In the genomic region with DNA sequence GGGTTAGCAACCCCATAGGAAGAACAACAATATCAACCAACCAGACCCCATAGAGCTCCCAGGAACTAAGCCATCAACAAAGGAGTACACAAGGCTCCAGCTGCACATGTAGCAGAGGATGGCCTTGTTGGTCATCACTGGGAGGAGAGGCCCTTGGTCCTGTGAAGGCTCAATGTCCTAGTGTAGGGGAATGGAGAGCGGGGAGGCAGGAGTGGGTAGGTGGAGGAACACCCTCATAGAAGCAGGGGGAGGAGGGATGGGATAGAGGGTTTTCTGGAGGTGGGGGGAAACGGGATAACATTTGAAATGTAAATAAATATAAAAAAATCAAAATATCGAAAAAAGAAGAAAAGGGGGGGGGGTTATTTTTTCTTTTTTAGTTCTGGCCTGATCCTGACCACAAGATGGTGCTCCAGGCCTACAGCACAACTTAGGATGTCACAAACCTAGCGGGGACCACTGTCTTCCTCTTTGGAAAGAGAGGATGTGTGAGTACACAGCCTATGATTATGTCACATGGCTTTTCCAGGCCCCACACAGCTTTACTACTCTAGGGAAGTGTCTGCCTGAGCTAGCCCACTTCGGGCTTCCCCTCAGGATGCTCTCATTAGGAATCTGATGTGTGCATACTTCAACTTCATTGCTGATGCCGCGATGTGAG, we compare ENCODE assay signal across 9 mouse cellular contexts. TPM values are rescaled to one million over a fixed set of nuclear protein-coding genes. Genes with fewer than 3 reads are reported as not detected.
DNase-seq lines count a peak whose midpoint lies in the region; ATAC-seq and TF ChIP-seq lines count a peak whose summit lies in the region.
"Had no signal": no experiment of that assay in that cellular context is flagged by ENCODE, and none has a peak within 500 bp of the region (broad histone marks: within the 10 kb centered on the region; RNA-seq: fewer than 3 reads in every experiment).

No protein-coding gene starts in this region.

- no peak overlapping the region for H3K4me3 ChIP-seq in hindbrain, embryonic 11.5 days (ENCODE audit: low read depth, low read length)
- no peak overlapping the region for H3K4me3 ChIP-seq in hindbrain, embryonic 10.5 days
- H3K4me3 ChIP-seq in CH12.LX (replicated peaks in 1 of 3; ENCODE audit: low read depth in 2 of 3, low read length in 2 of 3, poor library complexity in 1 of 3), result no peak overlapping the region
- no peak overlapping the region for H3K4me3 ChIP-seq in cortical plate, adult 2 months (ENCODE audit: insufficient read depth, low read length)
- no peak overlapping the region for H3K4me3 ChIP-seq in hindbrain, postnatal 0 days (ENCODE audit: low read length)
- no peak overlapping the region for H3K4me3 ChIP-seq in midbrain, embryonic 14.5 days (replicated peaks; ENCODE audit: low read depth, low read length)
- H3K4me3 ChIP-seq: heart, embryonic 15.5 days had no signal

- TF ChIP-seq EP300 in CH12.LX (IDR thresholded peaks at IDR 0.05; ENCODE audit: low read length), result no peak

- H3K9ac ChIP-seq in hindbrain, embryonic 11.5 days (ENCODE audit: low read depth, low read length), result no peak overlapping the region
- H3K9ac ChIP-seq in CH12.LX (ENCODE audit: insufficient read depth, low read depth), result no peak overlapping the region
- no peak overlapping the region for H3K9ac ChIP-seq in hindbrain, postnatal 0 days (replicated peaks; ENCODE audit: low read length)
- H3K9ac ChIP-seq in midbrain, embryonic 14.5 days (replicated peaks; ENCODE audit: low read length), result no peak overlapping the region
- H3K9ac ChIP-seq: heart, embryonic 15.5 days had no signal

- no peaks in the 10 kb centered on the region for H3K27me3 ChIP-seq in hindbrain, embryonic 11.5 days (ENCODE audit: control insufficient read depth, insufficient read depth, low read length)
- H3K27me3 ChIP-seq in hindbrain, embryonic 10.5 days (ENCODE audit: insufficient read depth, poor library complexity, severe bottlenecking), result no peaks in the 10 kb centered on the region
- H3K27me3 ChIP-seq in CH12.LX (replicated peaks), result no peaks in the 10 kb centered on the region
- no peaks in the 10 kb centered on the region for H3K27me3 ChIP-seq in hindbrain, postnatal 0 days (ENCODE audit: insufficient read depth, low read length)
- no peaks in the 10 kb centered on the region for H3K27me3 ChIP-seq in midbrain, embryonic 14.5 days (ENCODE audit: control insufficient read depth, insufficient read depth, low read length)
- H3K27me3 ChIP-seq: heart, embryonic 15.5 days had no signal

- peak; percentile 85 for TF ChIP-seq RAD21 in CH12.LX (IDR thresholded peaks at IDR 0.05; ENCODE audit: low read depth, low read length)

- 78% methylated on average over 7 of the region's 7 CpGs for WGBS in hindbrain, embryonic 11.5 days
- 75% methylated on average over 7 of the region's 7 CpGs for WGBS in hindbrain, embryonic 10.5 days
- 69% methylated on average over 7 of the region's 7 CpGs for WGBS in hindbrain, postnatal 0 days
- WGBS in midbrain, embryonic 14.5 days, result 67% methylated on average over 7 of the region's 7 CpGs

- dilution Hi-C loops in CH12.LX (cut with MboI; ENCODE audit: extremely low pct_ligation_motif_present, extremely low pct_unique_long_range_greater_than_20kb, low sequenced_read_pairs), result no loop called here

- H3K79me2 ChIP-seq in CH12.LX (replicated peaks; ENCODE audit: control insufficient read depth, extremely low read depth, insufficient read depth, poor library complexity, severe bottlenecking), result no peaks in the 10 kb centered on the region

- H3K9me3 ChIP-seq in hindbrain, embryonic 11.5 days (ENCODE audit: control insufficient read depth, low read length), result no peaks in the 10 kb centered on the region
- no peaks in the 10 kb centered on the region for H3K9me3 ChIP-seq in hindbrain, embryonic 10.5 days
- H3K9me3 ChIP-seq in CH12.LX (replicated peaks; ENCODE audit: low read length), result peaks cover 8% of the 10 kb centered on the region
- no peaks in the 10 kb centered on the region for H3K9me3 ChIP-seq in hindbrain, postnatal 0 days (ENCODE audit: low read length)
- no peaks in the 10 kb centered on the region for H3K9me3 ChIP-seq in midbrain, embryonic 14.5 days (ENCODE audit: control insufficient read depth, low read length)
- H3K9me3 ChIP-seq: heart, embryonic 15.5 days had no signal

- peak; percentile 65; the same call in 1 of the 2 replicates for ATAC-seq in hindbrain, embryonic 11.5 days (ENCODE audit: low FRiP score)
- ATAC-seq in hindbrain, postnatal 0 days, result peak; percentile 86
- ATAC-seq in midbrain, embryonic 14.5 days (ENCODE audit: low FRiP score, low TSS enrichment), result peak; percentile 74; the same call in 1 of the 2 replicates

- in situ Hi-C loops in CH12.LX (cut with MboI; ENCODE audit: low pct_ligation_motif_present, low pct_unique_long_range_greater_than_20kb, low sequenced_read_pairs), result loop anchor here (10.0 kb wide), 2 partner anchors 318 to 388 kb away; no protein-coding TSS in a partner anchor

- no peak for TF ChIP-seq POLR2A in CH12.LX (IDR thresholded peaks at IDR 0.05; ENCODE audit: low read depth, low read length)
- no peak for TF ChIP-seq POLR2A in cortical plate, adult 2 months (IDR thresholded peaks at IDR 0.05; ENCODE audit: extremely low read depth, insufficient read depth, low read length)

- H3K4me1 ChIP-seq in hindbrain, embryonic 11.5 days (replicated peaks; ENCODE audit: control insufficient read depth, insufficient read depth, low read length), result no peaks in the 10 kb centered on the region
- H3K4me1 ChIP-seq in hindbrain, embryonic 10.5 days (replicated peaks), result no peaks in the 10 kb centered on the region
- no peaks in the 10 kb centered on the region for H3K4me1 ChIP-seq in CH12.LX (ENCODE audit: control insufficient read depth in 1 of 2, insufficient read depth in 2 of 2)
- H3K4me1 ChIP-seq in cortical plate, adult 2 months (ENCODE audit: control insufficient read depth, insufficient read depth, low read length), result no peaks in the 10 kb centered on the region
- no peaks in the 10 kb centered on the region for H3K4me1 ChIP-seq in hindbrain, postnatal 0 days (ENCODE audit: insufficient read depth, low read length)
- H3K4me1 ChIP-seq in midbrain, embryonic 14.5 days (ENCODE audit: control insufficient read depth, insufficient read depth, low read length), result no peaks in the 10 kb centered on the region

- TF ChIP-seq CTCF in CH12.LX (conservative IDR thresholded peaks at IDR 0.05 in 1 of 2, IDR thresholded peaks at IDR 0.05 in 1 of 2; ENCODE audit: low read depth in 2 of 2, low read length in 2 of 2), result peak; percentile 28 to 82; a peak in 3 of 4 replicates
- TF ChIP-seq CTCF in cortical plate, adult 2 months (IDR thresholded peaks at IDR 0.05; ENCODE audit: extremely low read depth, insufficient read depth, low read length), result peak; percentile 79
- TF ChIP-seq CTCF in hindbrain, postnatal 0 days (IDR thresholded peaks at IDR 0.05; ENCODE audit: low read depth), result peak; percentile 85

- peaks cover 3% of the 10 kb centered on the region; the same call in 1 of the 2 replicates for H3K36me3 ChIP-seq in hindbrain, embryonic 11.5 days (ENCODE audit: control insufficient read depth, insufficient read depth, low read length)
- H3K36me3 ChIP-seq in hindbrain, embryonic 10.5 days, result peaks cover 26% of the 10 kb centered on the region
- H3K36me3 ChIP-seq in CH12.LX (replicated peaks in 1 of 2; ENCODE audit: control insufficient read depth in 1 of 2, insufficient read depth in 1 of 2, low read length in 1 of 2), result peaks cover 11 to 28% of the 10 kb centered on the region in 2 experiments
- peaks cover 13% of the 10 kb centered on the region for H3K36me3 ChIP-seq in hindbrain, postnatal 0 days (ENCODE audit: insufficient read depth, low read length)
- H3K36me3 ChIP-seq in midbrain, embryonic 14.5 days (ENCODE audit: control insufficient read depth, insufficient read depth, low read length), result peaks cover 23% of the 10 kb centered on the region

- no peak overlapping the region for H3K27ac ChIP-seq in hindbrain, embryonic 11.5 days (ENCODE audit: low read depth, low read length)
- H3K27ac ChIP-seq in hindbrain, embryonic 10.5 days, result no peak overlapping the region
- no peak overlapping the region for H3K27ac ChIP-seq in CH12.LX (ENCODE audit: insufficient read depth, low read depth)
- no peak overlapping the region for H3K27ac ChIP-seq in cortical plate, adult 2 months (ENCODE audit: insufficient read depth, low read length)
- no peak overlapping the region for H3K27ac ChIP-seq in hindbrain, postnatal 0 days
- no peak overlapping the region for H3K27ac ChIP-seq in midbrain, embryonic 14.5 days (replicated peaks; ENCODE audit: low read depth, low read length)
- H3K27ac ChIP-seq: heart, embryonic 15.5 days had no signal

- DNase-seq in hindbrain, embryonic 11.5 days (ENCODE audit: low spot score), result peak; percentile 39
- no peak for DNase-seq in hindbrain, embryonic 10.5 days (ENCODE audit: low spot score)
- no peak for DNase-seq in CH12.LX (ENCODE audit: extremely low read depth)
- peak; percentile 82 for DNase-seq in hindbrain, postnatal 0 days (ENCODE audit: low spot score)
- DNase-seq in midbrain, embryonic 14.5 days, result peak; percentile 81
- no peak for DNase-seq in cerebellum, adult 18-20 months
- DNase-seq in urinary bladder, postnatal 10 days (ENCODE audit: low spot score), result no peak

- H3K4me2 ChIP-seq in hindbrain, embryonic 11.5 days (replicated peaks; ENCODE audit: low read depth, low read length), result no peak overlapping the region
- no peak overlapping the region for H3K4me2 ChIP-seq in CH12.LX (ENCODE audit: insufficient read depth, low read depth, poor library complexity, severe bottlenecking)
- H3K4me2 ChIP-seq in hindbrain, postnatal 0 days (ENCODE audit: low read depth, low read length), result no peak overlapping the region
- no peak overlapping the region for H3K4me2 ChIP-seq in midbrain, embryonic 14.5 days (ENCODE audit: low read length)
- H3K4me2 ChIP-seq: heart, embryonic 15.5 days had no signal

RNA-seq across cellular contexts. Expression of a gene that starts 10.5 kb away (rescaled TPM):
- polyA plus RNA-seq in hindbrain, embryonic 11.5 days (2014; fragmentation: Nextera tagmentation; extraction: Ambion mirVana), result 52.1 and 52.6 TPM in 2 replicates
- polyA plus RNA-seq in hindbrain, embryonic 10.5 days (2016; fragmentation: Nextera tagmentation; extraction: Ambion mirVana), result 41.0 and 44.9 TPM in 2 replicates
- 54.4 and 70.6 TPM in 2 replicates for total RNA-seq in CH12.LX (2012; rRNA removed)
- total RNA-seq in CH12.LX (2014; rRNA removed), result 56.3 and 57.3 TPM in 2 replicates
- 84.3 and 86.3 TPM in 2 replicates for polyA plus RNA-seq in CH12.LX (2012; ENCODE audit: insufficient read length, low read depth)
- 22.3 and 24.5 TPM in 2 replicates for polyA plus RNA-seq in cortical plate, adult 2 months (2012; rRNA removed)
- total RNA-seq in hindbrain, postnatal 0 days (2014; rRNA removed), result 68.0 and 77.7 TPM in 2 replicates
- polyA plus RNA-seq in hindbrain, postnatal 0 days (2015; fragmentation: Nextera tagmentation; extraction: Ambion mirVana), result 73.6 and 75.3 TPM in 2 replicates
- polyA plus RNA-seq in midbrain, embryonic 14.5 days (2014; fragmentation: Nextera tagmentation; extraction: Ambion mirVana), result 99.6 and 132 TPM in 2 replicates

RNA-seq across cellular contexts. Expression of a gene that starts 10.6 kb away (rescaled TPM):
- 53.0 and 53.1 TPM in 2 replicates for polyA plus RNA-seq in hindbrain, embryonic 11.5 days (2014; fragmentation: Nextera tagmentation; extraction: Ambion mirVana)
- 59.1 and 64.5 TPM in 2 replicates for polyA plus RNA-seq in hindbrain, embryonic 10.5 days (2016; fragmentation: Nextera tagmentation; extraction: Ambion mirVana)
- total RNA-seq in CH12.LX (2012; rRNA removed), result 63.7 and 67.0 TPM in 2 replicates
- 129 and 137 TPM in 2 replicates for total RNA-seq in CH12.LX (2014; rRNA removed)
- polyA plus RNA-seq in CH12.LX (2012; ENCODE audit: insufficient read length, low read depth), result 84.3 and 85.0 TPM in 2 replicates
- 22.8 and 22.9 TPM in 2 replicates for polyA plus RNA-seq in cortical plate, adult 2 months (2012; rRNA removed)
- total RNA-seq in hindbrain, postnatal 0 days (2014; rRNA removed), result 27.0 and 29.5 TPM in 2 replicates
- polyA plus RNA-seq in hindbrain, postnatal 0 days (2015; fragmentation: Nextera tagmentation; extraction: Ambion mirVana), result 35.3 and 37.2 TPM in 2 replicates
- 38.7 and 42.6 TPM in 2 replicates for polyA plus RNA-seq in midbrain, embryonic 14.5 days (2014; fragmentation: Nextera tagmentation; extraction: Ambion mirVana)

Comparison
In these comparisons a context has a peak if more than half of its experiments do, and no peak if none do; other contexts are left out.
1. DNase-seq: peak in hindbrain, embryonic 11.5 days (single experiment), hindbrain, postnatal 0 days (single experiment) and midbrain, embryonic 14.5 days (single experiment); none in hindbrain, embryonic 10.5 days (single experiment), CH12.LX (single experiment), cerebellum, adult 18-20 months (0 of 2) and urinary bladder, postnatal 10 days (single experiment).
2. Peak in every context shown above with its lines, with median percentiles within 50 percentile points of each other: ATAC-seq and CTCF ChIP-seq.